Mouse (Mus musculus): ENCODE measurements around the gene Gfra4.

DNA sequence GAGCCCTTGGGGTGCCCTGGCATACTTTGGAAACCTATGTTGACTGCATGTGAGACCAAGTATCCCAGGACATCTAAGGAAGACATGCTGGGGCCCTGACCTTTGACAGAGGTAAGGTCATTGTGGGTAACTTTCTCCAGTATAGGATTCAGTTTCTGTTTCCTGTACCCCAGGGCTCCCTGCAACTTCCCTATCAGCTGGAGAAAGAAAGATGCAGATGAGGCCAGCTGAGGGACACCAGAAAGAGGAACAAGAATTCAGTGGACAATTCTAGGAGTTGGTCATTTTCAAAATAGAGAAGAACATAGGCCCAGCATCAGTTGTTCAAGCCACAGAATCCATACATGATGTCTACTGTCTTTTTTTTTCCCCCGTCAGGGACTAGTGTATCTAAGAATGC lies 46.7 kb upstream of the Gfra4 start:
- TF ChIP-seq POLR2A (IDR thresholded peaks at IDR 0.05; ENCODE audit: borderline replicate concordance, low read depth, low read length), result no peak
- no peak for TF ChIP-seq CTCF (IDR thresholded peaks at IDR 0.05; ENCODE audit: low read depth, low read length)

Data from bone marrow macrophage, adult 2 months (primary cell).